Mouse (Mus musculus) thymus, adult 2 months (tissue): ENCODE results near the gene Mast1.

Source experiments
- CTCF ChIP-seq: fragments of 200-500 bp; IDR thresholded peaks from 2 replicates; pipeline ENCODE4 v1.5.1; 2012; ENCODE audit warnings: mild to moderate bottlenecking, control low read depth, low read length, moderate library complexity, borderline replicate concordance; ENCODE audit not compliant: control insufficient read depth, poor library complexity, insufficient read depth; ENCODE audit errors: extremely low read depth
- POLR2A ChIP-seq: fragments of 200-500 bp; IDR thresholded peaks from 2 replicates; pipeline ENCODE4 v1.6.1; 2012; ENCODE audit warnings: mild to moderate bottlenecking, low read length, control low read depth, moderate library complexity; ENCODE audit not compliant: control insufficient read depth, poor library complexity, insufficient read depth; ENCODE audit errors: extremely low read depth

- TF ChIP-seq CTCF (no peak), POLR2A (no peak)
Measured at GRCm38 (mm10) chr8:84985049-84985683, 48.0 kb upstream of the Mast1 start.
